Mouse (Mus musculus): ENCODE data around the gene Snd1. TPM values are rescaled to one million over a fixed set of nuclear protein-coding genes. Genes with fewer than 3 reads are reported as not detected.

Gene Snd1
- polyA plus RNA-seq, 1 experiment = 190 TPM

GRCm38 (mm10) chr6:28905301-28905700 lies 430.4 kb downstream of the Snd1 start:
- Histone ChIP-seq H3ac (ENCODE audit: control insufficient read depth, insufficient read length) (no peak overlapping the region), H3K36me3 (ENCODE audit: control insufficient read depth, insufficient read depth) (no peaks in the 10 kb centered on the region), H3K4me2 (ENCODE audit: low read depth) (no peak overlapping the region), H3K27me3 (ENCODE audit: control insufficient read depth, insufficient read depth, insufficient read length) (no peaks in the 10 kb centered on the region), H3K79me2 (ENCODE audit: control insufficient read depth, insufficient read depth) (no peaks in the 10 kb centered on the region), H3K4me3 (no peak overlapping the region)
- TF ChIP-seq MYOG (IDR thresholded peaks at IDR 0.05; ENCODE audit: control insufficient read depth in 1 of 3, insufficient read depth in 1 of 3, insufficient read length in 2 of 3, low read depth in 2 of 3) (no peak), USF1 (IDR thresholded peaks at IDR 0.05; ENCODE audit: low read depth) (no peak), CEBPB (IDR thresholded peaks at IDR 0.05; ENCODE audit: insufficient read depth, poor library complexity, severe bottlenecking) (no peak), POLR2A (IDR thresholded peaks at IDR 0.05; ENCODE audit: insufficient read length, low read depth) (no peak), MAX (IDR thresholded peaks at IDR 0.05; ENCODE audit: low read depth) (no peak), POLR2AphosphoS2 (IDR thresholded peaks at IDR 0.05; ENCODE audit: insufficient read length, low read depth) (no peak), SRF (IDR thresholded peaks at IDR 0.05; ENCODE audit: control insufficient read depth, insufficient read length, low read depth) (no peak), E2F4 (IDR thresholded peaks at IDR 0.05; ENCODE audit: insufficient read depth) (no peak), REST (IDR thresholded peaks at IDR 0.05; ENCODE audit: insufficient read depth, insufficient read length) (no peak), MYOD1 (IDR thresholded peaks at IDR 0.05; ENCODE audit: control insufficient read depth in 1 of 3, insufficient read length in 2 of 3, low read depth in 2 of 3) (no peak), TCF12 (IDR thresholded peaks at IDR 0.05; ENCODE audit: insufficient read depth, poor library complexity, severe bottlenecking) (no peak), TCF3 (IDR thresholded peaks at IDR 0.05; ENCODE audit: insufficient read length, low read depth) (no peak)

GRCm38 (mm10) chr6:28909866-28910265 lies 434.9 kb downstream of the Snd1 start:
- TF ChIP-seq MYOG (IDR thresholded peaks at IDR 0.05; ENCODE audit: control insufficient read depth in 1 of 3, insufficient read depth in 1 of 3, insufficient read length in 2 of 3, low read depth in 2 of 3) (no peak), POLR2A (IDR thresholded peaks at IDR 0.05; ENCODE audit: insufficient read length, low read depth) (no peak), POLR2AphosphoS2 (IDR thresholded peaks at IDR 0.05; ENCODE audit: insufficient read length, low read depth) (no peak), TCF3 (IDR thresholded peaks at IDR 0.05; ENCODE audit: insufficient read length, low read depth) (no peak), REST (IDR thresholded peaks at IDR 0.05; ENCODE audit: insufficient read depth, insufficient read length) (no peak), SRF (IDR thresholded peaks at IDR 0.05; ENCODE audit: control insufficient read depth, insufficient read length, low read depth) (no peak), E2F4 (IDR thresholded peaks at IDR 0.05; ENCODE audit: insufficient read depth) (no peak), MAX (IDR thresholded peaks at IDR 0.05; ENCODE audit: low read depth) (no peak)
- Histone ChIP-seq H3K4me2 (ENCODE audit: low read depth) (peak overlapping the region; percentile 47), H3K4me3 (no peak overlapping the region), H3ac (ENCODE audit: control insufficient read depth, insufficient read length) (no peak overlapping the region), H3K36me3 (ENCODE audit: control insufficient read depth, insufficient read depth) (no peaks in the 10 kb centered on the region), H3K27me3 (ENCODE audit: control insufficient read depth, insufficient read depth, insufficient read length) (no peaks in the 10 kb centered on the region), H3K79me2 (ENCODE audit: control insufficient read depth, insufficient read depth) (no peaks in the 10 kb centered on the region)

GRCm38 (mm10) chr6:28914981-28915380 lies 440.0 kb downstream of the Snd1 start:
- peaks cover 1% of the 10 kb centered on the region for H3K27me3 ChIP-seq (ENCODE audit: control insufficient read depth, insufficient read depth, insufficient read length)
- no peak overlapping the region for H3ac ChIP-seq (ENCODE audit: control insufficient read depth, insufficient read length)
- no peaks in the 10 kb centered on the region for H3K79me2 ChIP-seq (ENCODE audit: control insufficient read depth, insufficient read depth)
- H3K36me3 ChIP-seq (ENCODE audit: control insufficient read depth, insufficient read depth) = no peaks in the 10 kb centered on the region
- H3K4me2 ChIP-seq (ENCODE audit: low read depth) = no peak overlapping the region
- TF ChIP-seq SRF (IDR thresholded peaks at IDR 0.05; ENCODE audit: control insufficient read depth, insufficient read length, low read depth) (no peak), POLR2AphosphoS2 (IDR thresholded peaks at IDR 0.05; ENCODE audit: insufficient read length, low read depth) (no peak), TCF3 (IDR thresholded peaks at IDR 0.05; ENCODE audit: insufficient read length, low read depth) (no peak), TCF12 (IDR thresholded peaks at IDR 0.05; ENCODE audit: insufficient read depth, poor library complexity, severe bottlenecking) (no peak), USF1 (IDR thresholded peaks at IDR 0.05; ENCODE audit: low read depth) (no peak), CEBPB (IDR thresholded peaks at IDR 0.05; ENCODE audit: insufficient read depth, poor library complexity, severe bottlenecking) (no peak), REST (IDR thresholded peaks at IDR 0.05; ENCODE audit: insufficient read depth, insufficient read length) (no peak), MAX (IDR thresholded peaks at IDR 0.05; ENCODE audit: low read depth) (no peak), POLR2A (IDR thresholded peaks at IDR 0.05; ENCODE audit: insufficient read length, low read depth) (no peak), E2F4 (IDR thresholded peaks at IDR 0.05; ENCODE audit: insufficient read depth) (no peak), MYOG (IDR thresholded peaks at IDR 0.05; ENCODE audit: control insufficient read depth in 1 of 3, insufficient read depth in 1 of 3, insufficient read length in 2 of 3, low read depth in 2 of 3) (no peak), MYOD1 (IDR thresholded peaks at IDR 0.05; ENCODE audit: control insufficient read depth in 1 of 3, insufficient read length in 2 of 3, low read depth in 2 of 3) (no peak)
- H3K4me3 ChIP-seq = no peak overlapping the region

- Histone ChIP-seq H3K4me3 (no peak overlapping the region), H3K79me2 (ENCODE audit: control insufficient read depth, insufficient read depth) (no peaks in the 10 kb centered on the region), H3ac (ENCODE audit: control insufficient read depth, insufficient read length) (no peak overlapping the region), H3K4me2 (ENCODE audit: low read depth) (no peak overlapping the region), H3K36me3 (ENCODE audit: control insufficient read depth, insufficient read depth) (no peaks in the 10 kb centered on the region), H3K27me3 (ENCODE audit: control insufficient read depth, insufficient read depth, insufficient read length) (peaks cover 4% of the 10 kb centered on the region)
- TF ChIP-seq MYOD1 (IDR thresholded peaks at IDR 0.05; ENCODE audit: control insufficient read depth in 1 of 3, insufficient read length in 2 of 3, low read depth in 2 of 3) (no peak), TCF12 (IDR thresholded peaks at IDR 0.05; ENCODE audit: insufficient read depth, poor library complexity, severe bottlenecking) (no peak), REST (IDR thresholded peaks at IDR 0.05; ENCODE audit: insufficient read depth, insufficient read length) (no peak), TCF3 (IDR thresholded peaks at IDR 0.05; ENCODE audit: insufficient read length, low read depth) (no peak), CEBPB (IDR thresholded peaks at IDR 0.05; ENCODE audit: insufficient read depth, poor library complexity, severe bottlenecking) (no peak)
Observed at GRCm38 (mm10) chr6:28916630-28917029, 441.7 kb downstream of the Snd1 start.

GRCm38 (mm10) chr6:28919346-28919745 lies 444.4 kb downstream of the Snd1 start:
- H3K4me3 ChIP-seq = no peak overlapping the region
- TF ChIP-seq POLR2A (IDR thresholded peaks at IDR 0.05; ENCODE audit: insufficient read length, low read depth) (no peak), MYOG (IDR thresholded peaks at IDR 0.05; ENCODE audit: control insufficient read depth in 1 of 3, insufficient read depth in 1 of 3, insufficient read length in 2 of 3, low read depth in 2 of 3) (no peak), MYOD1 (IDR thresholded peaks at IDR 0.05; ENCODE audit: control insufficient read depth in 1 of 3, insufficient read length in 2 of 3, low read depth in 2 of 3) (no peak), CEBPB (IDR thresholded peaks at IDR 0.05; ENCODE audit: insufficient read depth, poor library complexity, severe bottlenecking) (no peak), MAX (IDR thresholded peaks at IDR 0.05; ENCODE audit: low read depth) (no peak), TCF3 (IDR thresholded peaks at IDR 0.05; ENCODE audit: insufficient read length, low read depth) (no peak), E2F4 (IDR thresholded peaks at IDR 0.05; ENCODE audit: insufficient read depth) (no peak), POLR2AphosphoS2 (IDR thresholded peaks at IDR 0.05; ENCODE audit: insufficient read length, low read depth) (no peak), USF1 (IDR thresholded peaks at IDR 0.05; ENCODE audit: low read depth) (no peak), REST (IDR thresholded peaks at IDR 0.05; ENCODE audit: insufficient read depth, insufficient read length) (no peak)
- H3K36me3 ChIP-seq (ENCODE audit: control insufficient read depth, insufficient read depth) = no peaks in the 10 kb centered on the region
- no peak overlapping the region for H3K4me2 ChIP-seq (ENCODE audit: low read depth)
- peaks cover 4% of the 10 kb centered on the region for H3K27me3 ChIP-seq (ENCODE audit: control insufficient read depth, insufficient read depth, insufficient read length)
- no peak overlapping the region for H3ac ChIP-seq (ENCODE audit: control insufficient read depth, insufficient read length)
- H3K79me2 ChIP-seq (ENCODE audit: control insufficient read depth, insufficient read depth) = no peaks in the 10 kb centered on the region

Data from myocyte (in vitro differentiated cells).